Mouse (Mus musculus) MEL (cell line): ENCODE measurements at regions not wholly inside any gene's neighbourhood (a gene's known extent, or its start where the extent isn't known, plus 50 kb on each side); places are given as distances from the start of the nearest gene placed in this dataset.

Experiments used
- CHD2 ChIP-seq: IDR thresholded peaks from 2 replicates; pipeline ENCODE4 v1.6.1; 2011; ENCODE audit warnings: low read length, improper control_type of control experiment
- CTCF ChIP-seq, 3 experiments: IDR thresholded peaks in 2 of 3; conservative IDR thresholded peaks in 1 of 3; 2 replicates each; pipeline ENCODE4 v1.5.1; 2011 to 2012; ENCODE audit warnings: low read length in 3 of 3, low read depth in 2 of 3, mild to moderate bottlenecking in 2 of 3, improper control_type of control experiment in 1 of 3, inconsistent platforms in 1 of 3, mixed read lengths in 1 of 3, moderate library complexity in 1 of 3; ENCODE audit not compliant: control insufficient read depth in 1 of 3, insufficient read depth in 1 of 3, poor library complexity in 1 of 3, severe bottlenecking in 1 of 3
- GATA1 ChIP-seq: IDR thresholded peaks from 2 replicates; pipeline ENCODE4 v1.6.1; 2011; ENCODE audit warnings: low read depth, low read length, improper control_type of control experiment
- KAT2A ChIP-seq: conservative IDR thresholded peaks from 2 replicates; pipeline ENCODE4 v1.6.1; 2012; ENCODE audit warnings: low read depth, low read length, improper control_type of control experiment, inconsistent platforms
- MEF2A ChIP-seq: IDR thresholded peaks from 2 replicates; pipeline ENCODE4 v1.6.1; 2014; ENCODE audit warnings: low read depth, mild to moderate bottlenecking, inconsistent platforms, low read length, improper control_type of control experiment; ENCODE audit not compliant: poor library complexity, insufficient replicate concordance, severe bottlenecking; ENCODE audit errors: extremely low read depth
- POLR2AphosphoS2 ChIP-seq: IDR thresholded peaks from 2 replicates; pipeline ENCODE4 v1.6.1; 2011; ENCODE audit warnings: low read length, improper control_type of control experiment
- TAL1 ChIP-seq: IDR thresholded peaks from 2 replicates; pipeline ENCODE4 v1.6.1; 2012; ENCODE audit warnings: mild to moderate bottlenecking, inconsistent platforms, low read length, moderate library complexity, mixed read lengths
- ZMIZ1 ChIP-seq: IDR thresholded peaks from 2 replicates; pipeline ENCODE4 v1.6.1; 2012; ENCODE audit warnings: low read depth, mild to moderate bottlenecking, inconsistent platforms, low read length, improper control_type of control experiment, moderate library complexity

DNA sequence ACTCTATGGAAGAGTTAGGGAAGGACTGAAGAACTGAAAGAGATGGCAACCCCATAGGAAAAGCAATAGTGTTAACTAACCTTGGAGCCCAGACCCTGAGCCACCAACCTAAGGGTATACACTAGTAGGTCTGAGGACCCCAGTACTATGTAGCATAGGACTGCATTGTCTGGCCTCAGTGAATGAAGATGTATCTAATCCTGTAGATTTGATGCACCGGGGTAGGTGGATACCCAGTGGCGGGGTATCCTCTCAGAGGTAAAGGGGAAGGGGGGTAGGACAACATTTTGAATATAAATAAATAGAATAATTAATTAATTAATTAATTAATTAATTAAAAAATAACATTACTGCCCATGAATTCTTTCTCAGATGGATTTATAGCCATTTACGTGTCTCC is 387.9 kb upstream of the 4921530L21Rik start:
- TF ChIP-seq CHD2, result no peak
- no peak for TF ChIP-seq GATA1
- TF ChIP-seq CTCF (IDR thresholded peaks at IDR 0.05 in 2 of 3, conservative IDR thresholded peaks at IDR 0.05 in 1 of 3; ENCODE audit: control insufficient read depth in 1 of 3, insufficient read depth in 1 of 3, low read depth in 2 of 3, low read length in 3 of 3, poor library complexity in 1 of 3, severe bottlenecking in 1 of 3), result no peak
- TF ChIP-seq MEF2A, result no peak
- no peak for TF ChIP-seq KAT2A
- no peak for TF ChIP-seq ZMIZ1
- TF ChIP-seq TAL1, result no peak
- no peak for TF ChIP-seq POLR2AphosphoS2
